Mouse (Mus musculus) gastrocnemius, adult 8-10 months (tissue): ENCODE measurements at regions not wholly inside any gene's neighbourhood (a gene's known extent, or its start where the extent isn't known, plus 50 kb on each side); places are given as distances from the start of the nearest gene placed in this dataset.
"Not testable (repeated sequence)": the region's sequence is repeated elsewhere in the genome, so short reads cannot be mapped to it uniquely, and the experiment has no call there.

Source experiments
- DNase-seq, 2 experiments: peaks; one replicate each; pipeline ENCODE4 v3.0.0; 2022; ENCODE audit warnings: low spot score in 2 of 2

DNA sequence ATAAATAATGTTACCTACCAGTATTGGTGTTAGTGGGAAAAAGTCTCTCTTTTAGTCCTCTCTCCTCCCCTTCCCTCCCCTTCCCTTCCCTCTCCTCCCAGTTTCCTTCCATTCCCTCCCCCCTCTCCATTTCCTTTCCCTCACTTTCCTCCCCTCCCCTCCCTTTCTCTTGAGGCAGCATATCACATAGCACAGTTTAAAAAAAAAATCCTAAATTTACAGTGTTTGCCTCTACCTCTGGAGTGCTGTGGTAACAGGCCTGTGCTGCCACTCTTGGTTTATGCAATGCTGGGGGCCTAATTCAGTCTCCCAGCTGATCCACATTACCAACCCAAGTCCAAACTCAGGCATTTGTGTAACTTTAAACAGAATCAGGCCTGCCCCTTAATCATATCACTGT, 52.1 kb upstream of the Slc44a3 start:
- DNase-seq: no peak

DNA sequence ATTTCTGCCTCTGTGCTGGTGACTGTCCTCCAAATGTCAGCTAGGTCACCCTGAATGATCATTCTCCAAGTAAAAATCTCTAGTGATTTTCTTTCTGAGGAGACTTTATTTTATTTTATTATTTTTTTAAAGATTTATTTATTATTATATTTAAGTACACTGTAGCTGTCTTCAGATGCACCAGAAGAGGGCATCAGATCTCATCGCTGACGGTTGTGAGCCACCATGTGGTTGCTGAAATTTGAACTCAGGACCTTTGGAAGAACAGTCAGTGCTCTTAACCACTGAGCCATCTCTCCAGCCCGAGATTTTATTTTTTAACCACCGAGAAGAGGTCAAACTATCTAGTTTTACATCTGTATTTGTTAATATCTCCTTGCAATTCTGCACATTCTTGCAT, 50.5 kb upstream of the Slc44a3 start:
- not testable (repeated sequence) for DNase-seq
